Mouse (Mus musculus) Patski (cell line): ENCODE data around the gene Ampd3. TPM values are rescaled to one million over a fixed set of nuclear protein-coding genes. Genes with fewer than 3 reads are reported as not detected.

Source experiments
- ATAC-seq: fragments of 100-300 bp; one replicate; pipeline ENCODE4 v1.8.0; 2021
- CTCF ChIA-PET: fragments of 350-600 bp; sonication (Branson Sonifier 250); formaldehyde crosslinking; loops from one replicate; lab custom pipeline; 2022; ENCODE audit warnings: inconsistent platforms; lab: Charles Lee
- POLR2A ChIA-PET: fragments of 350-600 bp; sonication (Branson Sonifier 250); formaldehyde crosslinking; loops from one replicate; lab custom pipeline; 2022; ENCODE audit warnings: antibody characterized with exemption, inconsistent platforms; lab: Charles Lee
- DNase-seq: peaks from one replicate; pipeline ENCODE4 v3.0.0-alpha.2; 2011; ENCODE audit warnings: low read depth, low spot score
- H3K27me3 ChIP-seq: fragments of 371-371 bp; one replicate; pipeline ENCODE4 v1.5.1; 2021
- CTCF ChIP-seq: fragments of 100-300 bp; IDR thresholded peaks from one replicate; pipeline ENCODE4 v1.5.1; 2021
- in situ Hi-C: fragments of 300-500 bp; cut with MboI; formaldehyde crosslinking; loops from 3 replicates; pipeline ENCODE4 v1.11.1; 2018; ENCODE audit warnings: low pct_unique_long_range_greater_than_20kb, mixed read lengths
- polyA plus RNA-seq: library from polyadenylated mRNA; unstranded; gene quantifications from one replicate; pipeline ENCODE4 v1.2.3, GENCODE M21; 2021

Ampd3 gene
- polyA plus RNA-seq, 1 experiment from 2014 or later = 59.3 TPM

DNA sequence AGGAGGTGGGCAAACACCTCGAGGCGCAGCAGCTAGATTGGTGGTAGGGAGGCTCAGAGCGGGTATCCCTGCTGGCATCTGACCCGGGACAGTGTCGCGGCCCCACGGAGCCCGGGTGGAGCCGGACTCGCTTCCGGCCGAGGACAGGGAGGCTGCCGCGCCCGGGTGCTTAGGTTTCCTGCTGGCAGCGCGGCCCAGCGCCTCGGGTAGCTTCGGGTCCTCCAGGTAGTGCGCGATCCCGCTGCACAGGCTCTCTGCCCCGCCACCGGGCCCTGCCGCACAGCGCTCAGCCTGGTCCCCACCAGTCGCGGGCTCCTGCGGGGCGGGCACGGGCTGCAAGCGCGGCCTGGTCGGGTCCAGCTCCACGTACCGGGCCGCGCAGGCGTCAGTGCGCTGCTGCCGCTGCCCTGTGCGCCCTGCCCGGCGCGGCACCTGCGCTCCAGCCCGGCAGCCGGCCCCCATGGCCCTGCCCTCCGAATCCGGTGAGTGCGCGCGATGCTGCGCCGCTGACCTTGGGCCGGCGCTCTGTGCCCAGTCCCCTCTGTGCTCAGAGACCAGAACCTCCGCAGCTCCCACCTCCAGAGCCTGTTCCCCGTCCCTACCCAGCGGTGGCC is 552 bp downstream of the Ampd3 start:
- no peaks in the 10 kb centered on the region for H3K27me3 ChIP-seq
- no peak for ATAC-seq
- no peak for DNase-seq
- CTCF ChIA-PET = interaction anchor here (1.3 kb wide), 1 partner anchor 18 kb away, joined by 3 read pairs; no protein-coding TSS in a partner anchor
- POLR2A ChIA-PET = interaction anchor here (1.0 to 2.1 kb wide), 5 partner anchors 12 to 40 kb away, joined by 3 to 11 read pairs (median 5); no protein-coding TSS in a partner anchor
- no peak for TF ChIP-seq CTCF
- in situ Hi-C loops = no loop called here

GRCm38 (mm10) chr7:110769094-110769493 is 1.1 kb downstream of the Ampd3 start:
- DNase-seq (no peak), ATAC-seq (no peak)
- H3K27me3 ChIP-seq = no peaks in the 10 kb centered on the region
- in situ Hi-C loops = no loop called here
- POLR2A ChIA-PET = interaction anchor here (1.0 to 2.1 kb wide), 5 partner anchors 11 to 40 kb away, joined by 3 to 11 read pairs (median 5); no protein-coding TSS in a partner anchor
- CTCF ChIA-PET = interaction anchor here (1.3 kb wide), 1 partner anchor 18 kb away, joined by 3 read pairs; no protein-coding TSS in a partner anchor
- TF ChIP-seq CTCF = no peak

DNA sequence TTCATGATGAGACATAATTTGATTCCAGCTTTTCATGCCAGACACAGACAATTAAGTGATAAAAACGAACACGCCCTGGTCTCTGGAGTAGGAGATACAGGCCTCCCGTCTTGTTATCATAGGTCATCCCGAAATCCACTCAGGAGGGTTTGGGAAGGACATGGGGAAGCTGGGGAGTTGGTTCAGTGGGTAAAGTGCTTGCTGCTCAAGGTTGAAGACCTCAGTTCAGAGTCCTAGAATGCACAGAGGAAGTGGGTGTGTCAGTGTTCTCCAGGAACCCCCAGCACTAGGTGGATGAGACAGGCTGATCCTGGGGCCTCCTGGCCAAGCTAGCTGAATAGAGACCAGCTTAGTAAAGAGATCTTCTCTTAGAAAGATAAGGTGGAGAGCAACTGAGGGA is 2.9 kb downstream of the Ampd3 start:
- CTCF ChIA-PET = interaction anchor here (1.2 kb wide), 2 partner anchors 12 to 44 kb away, joined by 3 to 4 read pairs; no protein-coding TSS in a partner anchor
- H3K27me3 ChIP-seq = no peaks in the 10 kb centered on the region
- in situ Hi-C loops = no loop called here

GRCm38 (mm10) chr7:110772343-110772742 is 4.3 kb downstream of the Ampd3 start:
- ChIA-PET POLR2A (interaction anchor here (0.8 to 1.2 kb wide), 3 partner anchors 10 to 29 kb away, joined by 3 to 4 read pairs (median 3); no protein-coding TSS in a partner anchor), CTCF (interaction anchor here (0.9 kb wide), 1 partner anchor 43 kb away, joined by 3 read pairs; no protein-coding TSS in a partner anchor)
- no peaks in the 10 kb centered on the region for H3K27me3 ChIP-seq
- in situ Hi-C loops = no loop called here
- ATAC-seq (peak; percentile 31), DNase-seq (no peak)
- TF ChIP-seq CTCF = no peak

More for the DNA sequence above, 2.9 kb downstream of the Ampd3 start:
- no peak for DNase-seq
- ATAC-seq = no peak
- POLR2A ChIA-PET = no interaction called here
- no peak for TF ChIP-seq CTCF

DNA sequence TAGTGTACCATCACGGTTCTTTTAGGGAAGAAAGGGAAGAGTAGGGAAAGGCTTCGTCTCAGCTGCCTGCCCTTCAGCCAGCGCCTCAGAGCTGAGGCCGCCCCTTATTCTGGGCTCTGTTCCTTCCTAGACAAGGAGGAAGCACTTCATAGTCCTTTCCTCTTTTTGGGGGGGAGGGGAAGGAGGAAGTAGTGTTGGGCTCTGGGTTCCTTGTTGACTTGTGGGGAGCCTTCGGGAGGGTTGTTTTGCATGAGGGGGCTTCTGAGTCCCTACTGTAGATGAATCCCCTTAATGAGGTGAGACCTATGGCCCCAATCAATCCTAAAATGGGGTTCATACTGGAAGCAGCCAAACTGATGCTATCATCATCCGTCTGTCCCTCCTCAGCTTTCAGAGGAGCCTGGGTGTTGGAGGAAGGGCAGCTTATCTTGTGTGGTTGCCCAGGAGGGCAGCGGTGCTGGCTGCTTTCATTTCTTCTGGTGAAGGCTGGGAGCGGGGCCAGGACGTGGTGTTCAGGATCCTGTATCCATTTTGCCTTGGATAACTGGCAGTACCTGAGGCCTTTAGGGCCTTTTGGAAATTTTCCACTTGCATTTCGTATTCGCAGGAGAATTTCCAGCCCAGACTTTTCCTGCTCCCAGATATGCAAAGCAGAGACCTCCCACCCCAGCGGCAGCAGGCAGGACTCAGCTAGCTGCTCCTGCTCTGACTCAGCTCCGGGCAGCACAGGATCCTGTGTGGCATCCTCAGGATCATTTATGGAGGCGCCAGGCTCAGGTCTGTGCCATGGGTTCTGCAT is 5.4 kb downstream of the Ampd3 start:
- ChIA-PET POLR2A (interaction anchor here (0.8 to 3.2 kb wide), 3 partner anchors 9 to 18 kb away, joined by 3 to 14 read pairs (median 4); no protein-coding TSS in a partner anchor), CTCF (interaction anchor here (1.0 to 1.6 kb wide), 5 partner anchors 10 to 46 kb away, joined by 3 to 5 read pairs (median 3); no protein-coding TSS in a partner anchor)
- DNase-seq (no peak), ATAC-seq (peak; percentile 80)
- in situ Hi-C loops = no loop called here
- no peaks in the 10 kb centered on the region for H3K27me3 ChIP-seq
- TF ChIP-seq CTCF = no peak

DNA sequence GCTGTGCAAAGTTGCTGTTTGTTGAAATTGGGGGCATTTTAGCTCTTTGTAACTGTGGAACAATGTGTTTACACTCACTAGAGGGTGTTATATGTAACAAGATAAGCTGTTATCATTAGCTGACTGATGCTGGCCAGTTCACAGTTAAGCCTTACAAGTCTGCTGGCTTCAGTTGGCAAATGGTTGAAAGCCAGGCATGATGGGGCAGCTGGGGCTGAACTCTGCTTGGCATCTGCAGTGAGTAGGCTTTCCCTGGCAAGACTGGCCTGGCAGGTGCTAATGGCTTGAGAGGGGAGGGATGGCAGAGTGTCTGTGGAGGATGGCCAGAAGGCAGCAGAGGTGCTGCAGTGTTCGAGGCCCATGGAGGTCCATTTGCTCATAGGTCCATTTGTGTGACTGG is 6.1 kb downstream of the Ampd3 start:
- ChIA-PET POLR2A (interaction anchor here (3.2 kb wide), 1 partner anchor 12 kb away, joined by 14 read pairs; no protein-coding TSS in a partner anchor), CTCF (interaction anchor here (1.0 to 1.6 kb wide), 5 partner anchors 9 to 46 kb away, joined by 3 to 5 read pairs (median 3); no protein-coding TSS in a partner anchor)
- DNase-seq (no peak), ATAC-seq (no peak)
- TF ChIP-seq CTCF = no peak
- no peaks in the 10 kb centered on the region for H3K27me3 ChIP-seq
- in situ Hi-C loops = no loop called here

DNA sequence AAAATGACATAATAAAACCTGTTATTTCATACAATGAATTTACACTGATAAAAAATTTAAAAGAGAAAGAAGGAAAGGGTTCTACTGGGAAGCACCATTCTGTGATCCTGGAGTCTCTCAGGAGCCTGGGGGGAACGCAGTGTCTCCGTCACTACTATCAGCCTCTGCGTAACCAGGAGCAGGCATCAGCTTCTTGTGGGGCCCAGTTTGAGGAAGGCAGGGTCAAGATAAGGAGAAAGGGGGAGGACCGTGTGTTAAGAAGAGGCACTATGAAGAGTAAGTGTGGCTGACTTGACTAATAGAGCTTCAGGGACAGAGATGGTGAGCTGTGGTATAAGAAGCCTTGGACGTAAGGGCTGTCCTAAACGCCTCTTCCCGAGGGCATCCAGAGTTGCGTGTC is 6.7 kb downstream of the Ampd3 start:
- TF ChIP-seq CTCF = no peak
- H3K27me3 ChIP-seq = no peaks in the 10 kb centered on the region
- ATAC-seq = no peak
- no peak for DNase-seq
- ChIA-PET CTCF (no interaction called here), POLR2A (interaction anchor here (3.2 kb wide), 1 partner anchor 11 kb away, joined by 14 read pairs; no protein-coding TSS in a partner anchor)
- in situ Hi-C loops = no loop called here

DNA sequence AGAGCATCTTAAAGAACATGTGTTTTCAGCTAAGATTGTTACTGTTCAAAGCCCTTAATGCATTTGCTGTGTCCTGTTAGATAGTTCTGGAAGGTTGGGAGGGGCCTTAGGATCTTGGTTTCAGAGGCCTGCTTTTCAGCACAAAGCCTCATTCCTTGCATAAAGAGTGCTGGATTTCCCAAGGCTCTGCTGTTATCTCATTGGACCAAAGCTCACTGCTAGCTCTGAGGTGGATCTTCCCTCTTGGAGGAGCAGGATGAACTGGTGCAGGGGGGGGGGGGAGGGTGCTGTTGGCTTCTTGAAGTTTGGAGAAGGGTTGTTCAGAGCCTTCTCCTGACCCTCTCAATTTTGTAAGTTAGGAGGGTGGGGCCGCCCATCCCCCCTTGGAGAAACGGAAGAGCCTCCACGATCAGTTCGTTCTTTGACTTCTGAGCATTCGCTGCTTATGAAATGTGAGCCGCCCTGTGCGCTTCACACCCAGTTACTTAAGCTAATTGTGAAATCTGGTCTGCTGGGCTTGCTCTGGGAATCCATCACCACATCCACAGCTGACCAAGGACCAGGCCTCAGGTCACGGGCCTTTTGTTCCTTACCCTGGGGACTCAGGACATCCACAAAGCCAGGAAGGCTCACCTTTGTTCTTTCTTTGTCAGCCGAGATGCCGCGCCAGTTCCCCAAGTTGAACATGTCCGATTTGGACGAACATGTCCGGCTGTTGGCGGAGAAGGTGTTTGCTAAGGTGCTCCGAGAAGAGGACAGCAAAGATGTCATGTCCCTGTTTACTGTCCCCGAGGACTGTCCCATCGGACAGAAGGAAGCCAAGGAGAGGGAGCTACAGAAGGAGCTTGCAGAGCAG is 9.4 kb downstream of the Ampd3 start:
- in situ Hi-C loops = no loop called here
- ATAC-seq (no peak), DNase-seq (no peak)
- POLR2A ChIA-PET = no interaction called here
- CTCF ChIA-PET = interaction anchor here (0.7 to 1.2 kb wide), 2 partner anchors 9 to 784 kb away, joined by 3 to 4 read pairs; no protein-coding TSS in a partner anchor
- TF ChIP-seq CTCF = no peak
- H3K27me3 ChIP-seq = no peaks in the 10 kb centered on the region

DNA sequence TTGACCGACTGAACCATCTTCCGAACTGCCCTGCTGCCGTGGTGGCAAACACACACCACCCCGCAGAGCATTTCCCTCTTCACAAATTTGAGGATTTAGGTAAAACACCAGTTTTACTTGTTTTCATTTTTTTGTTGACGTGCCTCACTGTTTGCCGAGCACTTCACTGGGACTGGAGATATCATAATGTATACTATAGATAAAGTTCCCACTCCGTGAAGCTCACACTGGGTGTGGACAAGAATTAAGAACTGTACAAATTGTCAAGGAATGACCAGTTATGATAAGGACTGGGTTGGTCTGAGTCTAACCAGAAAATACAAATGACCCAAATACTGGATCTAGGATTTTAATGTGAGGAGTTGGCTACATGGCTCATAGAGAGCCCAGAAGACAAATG is 10.9 kb downstream of the Ampd3 start:
- CTCF ChIA-PET = no interaction called here
- in situ Hi-C loops = no loop called here
- DNase-seq (no peak), ATAC-seq (no peak)
- TF ChIP-seq CTCF = no peak
- H3K27me3 ChIP-seq = no peaks in the 10 kb centered on the region
- POLR2A ChIA-PET = no interaction called here
